Mouse (Mus musculus): ENCODE results near the gene Klhl11.

The Klhl11 gene

DNA sequence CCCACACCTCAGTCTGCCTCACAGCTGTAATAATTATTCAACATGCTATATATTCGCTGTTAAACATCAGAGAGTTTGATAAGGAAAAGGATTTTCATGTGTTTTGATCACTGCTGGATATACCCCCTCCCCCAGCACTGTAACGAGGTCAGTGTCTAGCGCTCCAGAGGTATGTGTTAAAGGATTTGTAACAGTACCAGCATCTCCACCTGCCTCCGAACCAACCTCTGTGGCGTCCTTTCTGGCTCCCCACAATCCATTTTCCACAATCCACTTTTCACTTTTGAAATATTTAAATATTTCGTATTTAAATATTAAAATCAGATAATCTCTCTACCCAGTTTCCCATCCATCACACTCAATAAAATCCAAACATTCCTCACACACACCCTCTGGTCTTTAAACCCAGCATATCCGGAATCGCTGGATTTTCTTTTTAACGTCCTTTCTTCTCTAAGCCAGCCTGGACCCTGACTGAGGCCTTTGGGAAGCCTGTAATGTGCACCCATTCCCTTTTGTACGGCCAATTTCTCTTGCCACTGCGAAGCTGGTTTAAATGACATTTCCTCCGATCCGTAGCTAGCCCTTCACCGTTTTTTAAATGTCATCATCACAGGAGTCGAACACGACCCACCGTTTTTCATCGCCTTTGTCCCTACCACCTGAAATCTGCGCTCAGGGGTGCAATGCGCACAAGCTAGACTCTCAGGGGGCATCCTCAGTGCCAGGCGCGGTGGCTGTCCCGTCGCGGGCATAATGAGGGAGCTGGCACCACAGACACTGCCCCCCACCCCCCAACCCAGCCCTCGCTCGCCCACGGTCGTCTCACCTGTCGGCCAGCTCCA lies 967 bp downstream of the Klhl11 start:
- no peak for DNase-seq (ENCODE audit: low spot score in 2 of 2)

DNA sequence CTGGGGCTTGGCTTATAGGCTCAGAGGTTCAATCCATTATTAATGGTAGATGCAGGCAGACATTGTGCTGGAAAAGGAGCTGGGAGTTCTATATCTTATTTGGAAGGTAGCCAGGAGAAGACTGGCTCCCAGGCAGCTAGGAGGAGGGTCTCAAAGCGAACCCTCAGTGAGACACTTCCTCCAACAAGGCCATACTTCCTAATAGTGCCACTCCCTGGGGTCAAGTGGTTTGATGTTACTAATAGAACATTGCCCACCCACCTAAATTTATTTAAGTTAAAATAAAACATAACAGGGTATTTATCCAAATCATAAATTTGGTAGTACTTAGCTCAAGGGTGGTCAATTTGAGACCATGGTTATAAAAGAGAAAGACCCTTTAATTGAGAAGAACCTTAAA lies 6.7 kb downstream of the Klhl11 start:
- DNase-seq (ENCODE audit: low spot score in 2 of 2), result no peak

DNA sequence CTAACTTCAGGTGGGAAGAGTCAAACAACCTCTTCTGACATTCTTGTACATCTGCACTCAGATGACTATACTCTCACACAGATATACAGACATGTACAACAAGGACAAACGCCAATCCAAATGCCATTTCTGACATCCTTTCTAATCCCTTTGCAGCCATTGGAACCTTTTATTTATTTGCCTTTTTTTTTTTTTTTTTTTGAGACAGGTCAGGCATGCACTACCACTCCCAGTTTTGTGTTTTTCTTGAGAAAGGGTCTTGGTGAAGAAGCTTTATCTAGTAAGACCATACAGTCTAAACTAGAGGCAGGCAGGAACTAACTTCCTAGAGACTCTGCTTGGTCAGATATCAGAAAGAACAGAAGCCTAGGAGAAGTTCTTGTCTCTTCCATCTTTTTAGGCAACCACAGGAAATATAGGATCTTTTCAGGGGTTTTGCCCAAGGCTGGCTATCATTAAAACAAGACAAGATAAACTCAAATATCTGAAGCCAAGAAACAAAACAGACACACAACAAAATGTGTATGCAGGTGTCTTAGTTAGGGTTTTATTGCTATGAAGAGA lies 7.2 kb downstream of the Klhl11 start:
- no peak for DNase-seq (ENCODE audit: low spot score in 2 of 2)

DNA sequence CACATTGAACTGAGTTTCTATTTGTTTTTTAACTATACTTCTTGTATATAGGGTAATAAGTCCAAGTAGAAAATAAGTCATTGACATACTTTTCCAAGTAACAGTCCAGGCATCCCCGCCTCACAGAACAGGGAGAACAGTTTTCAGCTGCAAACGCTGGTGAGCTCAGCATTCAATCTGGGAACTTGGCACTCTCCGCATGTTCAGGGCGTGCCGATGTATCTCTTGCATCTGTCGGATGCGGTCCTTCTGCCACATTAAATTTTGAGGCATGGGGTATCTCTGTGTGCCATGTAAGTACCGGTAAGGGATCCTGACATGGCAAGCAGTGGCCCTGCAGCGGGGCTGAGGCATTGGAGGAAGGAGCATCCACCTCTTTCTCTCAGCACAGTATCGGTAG lies 9.8 kb downstream of the Klhl11 start:
- no peak for DNase-seq (ENCODE audit: low spot score in 2 of 2)

DNA sequence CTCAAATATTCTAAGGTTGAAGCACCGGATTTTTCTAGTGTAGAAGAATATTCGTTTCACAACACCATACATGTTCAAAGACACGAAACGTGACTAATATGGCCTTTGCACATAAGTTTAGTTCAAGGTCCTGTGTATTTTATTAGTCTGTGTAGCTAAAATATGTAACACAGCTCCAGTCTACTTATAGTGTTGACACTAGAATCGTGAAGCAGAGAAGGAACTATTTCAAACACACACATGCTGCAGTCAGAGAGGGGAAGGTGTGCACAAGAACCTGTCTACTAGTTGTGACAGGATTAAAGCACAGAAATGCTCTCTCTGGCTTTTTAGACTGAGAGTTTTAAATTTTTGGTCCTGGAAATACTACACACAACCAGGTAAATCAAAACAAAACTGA lies 14.8 kb downstream of the Klhl11 start:
- DNase-seq (ENCODE audit: low spot score in 2 of 2), result no peak

DNA sequence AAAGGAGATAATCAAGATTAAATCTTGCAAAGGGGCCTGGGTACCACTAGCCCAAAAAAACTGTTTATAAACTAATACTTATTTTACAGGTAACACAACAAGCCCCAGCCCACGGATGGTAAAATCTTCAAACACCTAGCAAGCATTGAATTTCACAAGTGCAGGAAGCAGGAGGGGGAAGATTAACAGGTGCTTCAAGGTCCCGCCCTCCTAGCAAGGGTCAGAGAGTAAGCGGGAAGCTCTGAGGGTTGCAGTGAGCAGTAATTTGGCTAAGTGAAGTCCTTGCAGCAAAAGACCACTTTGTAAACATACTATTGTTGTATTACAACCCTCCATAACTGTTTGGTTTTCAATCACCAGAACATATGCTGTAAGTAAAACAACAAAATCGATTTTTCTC lies 15.3 kb downstream of the Klhl11 start:
- no peak for DNase-seq (ENCODE audit: low spot score in 2 of 2)

DNA sequence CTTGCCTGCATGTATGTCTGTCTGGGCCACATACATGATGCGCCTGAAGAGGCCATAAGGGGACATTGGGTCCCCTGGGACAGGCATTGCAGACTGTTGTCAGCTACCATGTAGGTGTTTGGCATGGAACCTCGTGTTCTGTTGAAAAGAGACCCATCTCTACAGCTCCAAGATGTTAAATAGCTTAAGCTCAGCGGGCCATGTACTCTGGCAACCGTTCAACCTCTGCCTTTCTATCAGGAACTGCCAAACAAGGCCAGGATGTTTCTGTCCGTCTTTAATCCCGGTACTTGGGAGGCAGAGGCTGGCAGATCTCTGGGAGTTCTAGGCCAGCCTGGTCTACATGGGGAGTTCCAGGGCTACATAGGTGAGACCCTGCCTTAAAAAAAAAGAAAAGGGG lies 29.9 kb downstream of the Klhl11 start:
- no peak for DNase-seq (ENCODE audit: low spot score in 2 of 2)

DNA sequence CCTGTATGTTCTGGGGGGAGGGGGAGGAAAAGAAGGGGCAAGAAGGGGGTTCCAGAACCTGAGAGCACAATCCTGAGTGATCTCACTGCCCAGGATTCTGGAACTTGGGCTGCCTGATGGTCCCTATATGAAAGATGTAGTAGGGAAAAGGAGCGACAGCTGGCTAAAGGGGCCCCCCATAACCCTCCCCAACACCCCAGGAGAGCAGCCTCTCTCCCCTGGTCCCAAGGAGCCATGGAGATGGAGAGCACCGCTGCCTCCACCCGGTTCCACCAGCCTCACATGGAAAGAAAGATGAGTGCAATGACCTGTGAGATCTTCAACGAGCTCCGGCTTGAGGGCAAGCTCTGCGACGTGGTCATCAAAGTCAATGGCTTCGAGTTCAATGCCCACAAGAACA lies 30.7 kb downstream of the Klhl11 start, which contains the start of the genes Nt5c3b and Klhl10:
Gene Nt5c3b (minus strand): TSS at position 12 of the 400 bp plus-strand sequence.
Gene Klhl10 (plus strand): TSS at position 121 of the 400 bp plus-strand sequence.
- DNase-seq (ENCODE audit: low spot score in 2 of 2), result no peak

DNA sequence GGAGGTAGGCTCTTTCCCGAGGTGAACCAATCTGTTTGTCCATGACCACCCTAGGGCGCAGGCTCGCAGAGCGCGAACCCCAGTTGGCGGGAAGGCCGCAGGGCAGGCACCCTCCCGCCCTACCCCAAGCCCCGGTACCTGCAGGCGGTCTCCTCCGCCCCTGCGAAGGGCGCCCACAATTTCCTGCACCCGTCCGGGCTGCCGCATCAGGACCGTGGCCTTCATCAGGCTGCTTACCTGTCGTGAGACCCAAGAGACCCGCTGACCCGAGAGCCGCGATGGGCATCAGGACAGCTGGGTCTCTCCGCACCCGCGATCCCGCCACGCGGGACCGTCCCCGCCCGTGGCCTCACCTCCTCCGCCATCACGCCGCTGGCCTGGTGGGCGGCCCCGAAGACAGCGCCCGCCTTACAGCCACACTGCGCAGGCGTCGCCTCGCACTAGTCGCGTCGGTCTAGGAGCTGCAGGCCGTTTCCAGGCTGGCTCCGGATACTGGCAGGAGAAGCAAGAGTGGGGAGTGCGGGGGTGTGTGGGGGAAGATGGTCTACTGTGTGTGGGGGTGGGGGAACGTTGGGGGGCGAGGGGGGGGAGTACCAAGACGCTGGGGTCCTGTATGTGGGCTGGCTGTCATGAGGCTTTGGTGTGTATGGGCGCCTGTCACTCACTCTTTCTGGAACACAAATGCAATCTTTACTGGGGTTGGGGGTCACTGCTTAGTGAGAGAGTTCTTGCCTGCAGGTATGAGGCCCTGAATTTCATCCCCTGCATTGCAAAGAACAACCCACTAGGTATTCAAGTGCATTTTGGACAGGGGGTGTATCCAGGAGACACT lies 31.6 kb downstream of the Klhl11 start:
- peak; percentile 75 to 78 for DNase-seq (ENCODE audit: low spot score in 2 of 2)

DNA sequence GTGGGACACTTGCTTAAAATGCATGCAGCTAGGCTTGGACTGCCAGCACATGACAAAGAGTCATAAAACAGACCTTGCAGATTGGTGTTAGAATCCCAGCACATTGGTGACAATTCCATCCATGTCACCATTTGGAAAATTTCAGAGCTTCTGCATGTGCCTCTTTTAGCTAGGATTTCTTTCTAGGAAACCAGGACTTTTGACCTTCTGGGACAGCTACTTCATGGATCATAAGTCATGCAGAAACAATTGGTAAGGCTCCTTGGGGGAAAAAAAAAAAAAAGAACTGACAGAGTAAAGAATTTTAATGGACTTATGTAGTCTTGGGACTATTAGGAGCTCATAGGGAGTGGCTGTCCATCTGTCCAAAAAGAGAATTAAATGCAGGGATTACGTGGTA lies 34.6 kb downstream of the Klhl11 start:
- DNase-seq (ENCODE audit: low spot score in 2 of 2), result no peak

DNA sequence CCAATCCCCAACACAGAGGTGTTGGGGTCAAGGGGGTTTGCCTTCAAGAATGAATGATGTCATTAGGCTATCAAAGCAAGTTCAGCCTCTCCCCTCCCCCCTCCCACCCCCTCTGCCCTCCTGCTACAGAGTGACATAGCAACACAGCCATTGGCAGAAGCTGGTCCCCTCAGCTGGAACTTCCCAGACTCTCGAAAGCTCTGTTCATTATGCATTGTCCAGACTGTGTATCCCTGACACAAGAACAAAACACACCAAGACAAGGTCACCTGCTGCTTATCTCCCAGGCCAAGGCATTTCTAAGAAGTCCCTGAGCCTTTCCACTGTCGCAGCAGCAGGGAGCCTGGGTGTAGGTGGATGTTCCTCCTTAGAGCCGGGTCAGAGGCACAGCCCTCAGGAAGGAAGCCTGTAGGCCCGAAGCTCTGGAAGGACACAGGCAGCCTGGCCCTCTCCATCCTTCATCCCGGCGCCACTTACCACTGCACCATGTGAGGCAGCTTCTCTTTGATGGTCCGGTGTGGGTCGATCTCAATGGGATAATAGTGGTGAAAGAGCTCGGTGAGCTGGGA lies 36.8 kb downstream of the Klhl11 start:
- no peak for DNase-seq (ENCODE audit: low spot score in 2 of 2)

DNA sequence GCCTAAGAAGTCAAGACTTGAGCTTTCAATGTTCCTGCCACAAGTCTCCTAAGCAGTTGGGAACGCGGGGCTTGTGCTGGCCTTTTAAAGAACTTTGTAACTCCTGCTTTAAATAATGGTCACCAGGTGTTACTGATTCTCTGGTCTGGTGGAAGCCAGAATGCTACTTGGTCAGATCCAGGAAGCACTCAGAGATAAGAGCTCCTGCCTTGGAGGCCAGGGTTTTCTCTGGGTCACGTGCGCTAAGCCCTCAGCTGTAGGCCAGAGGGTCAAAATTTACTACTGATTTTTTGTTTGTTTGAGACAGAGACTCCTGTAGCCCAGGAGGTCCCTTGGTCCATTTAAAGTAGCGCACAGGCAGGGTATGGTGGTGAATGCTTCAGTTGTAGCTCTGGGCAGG lies 40.5 kb downstream of the Klhl11 start:
- DNase-seq (ENCODE audit: low spot score in 2 of 2), result no peak

DNA sequence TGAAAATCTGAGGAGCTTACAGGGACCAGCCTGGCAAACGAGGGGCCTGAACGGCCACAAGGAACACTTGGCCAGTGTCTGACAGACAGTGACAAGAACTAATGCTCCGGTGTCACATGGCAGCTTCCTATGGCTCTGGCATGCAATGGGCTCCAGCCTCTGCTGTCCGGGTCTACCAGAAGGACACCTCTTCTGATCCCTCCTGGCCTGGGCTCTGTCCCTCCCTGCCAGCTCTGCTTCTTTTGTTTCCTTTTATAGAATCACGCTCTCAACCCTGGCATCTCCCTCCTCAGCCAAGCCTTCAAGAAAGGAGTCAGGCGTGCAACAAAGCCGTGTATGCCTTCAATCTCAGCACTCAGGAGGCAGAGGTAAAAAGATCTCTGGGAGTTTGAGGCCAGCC lies 42.5 kb downstream of the Klhl11 start:
- no peak for DNase-seq (ENCODE audit: low spot score in 2 of 2)

DNA sequence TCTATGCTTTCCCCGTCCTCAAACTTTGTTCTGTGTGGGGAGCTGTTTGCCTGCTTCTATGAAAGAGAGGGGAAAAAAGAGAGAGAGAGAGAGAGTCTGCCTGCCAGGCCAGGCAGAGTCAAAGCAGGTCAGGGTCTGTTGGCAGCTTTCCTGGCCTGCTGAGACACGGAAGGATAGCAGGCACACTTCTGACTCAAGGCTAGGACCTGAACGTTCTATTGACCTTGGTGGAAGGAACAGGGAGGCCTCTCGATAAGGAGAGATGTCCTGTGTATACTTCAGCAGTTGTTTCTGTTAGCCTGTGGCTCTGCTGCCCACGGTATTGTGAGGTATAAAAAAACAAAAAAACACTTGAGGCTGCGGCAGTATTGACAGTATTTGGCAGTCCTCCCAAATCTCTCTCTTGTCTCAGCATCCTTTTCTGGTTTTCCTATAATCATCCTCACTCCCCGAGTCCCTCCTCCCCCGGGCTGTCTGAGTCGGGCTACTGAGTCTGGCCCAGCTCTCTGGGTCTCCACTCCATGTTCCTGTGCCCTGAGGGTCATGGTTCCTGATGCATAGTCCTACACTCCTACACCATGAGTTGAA lies 43.8 kb downstream of the Klhl11 start:
- DNase-seq (ENCODE audit: low spot score in 2 of 2), result no peak

DNA sequence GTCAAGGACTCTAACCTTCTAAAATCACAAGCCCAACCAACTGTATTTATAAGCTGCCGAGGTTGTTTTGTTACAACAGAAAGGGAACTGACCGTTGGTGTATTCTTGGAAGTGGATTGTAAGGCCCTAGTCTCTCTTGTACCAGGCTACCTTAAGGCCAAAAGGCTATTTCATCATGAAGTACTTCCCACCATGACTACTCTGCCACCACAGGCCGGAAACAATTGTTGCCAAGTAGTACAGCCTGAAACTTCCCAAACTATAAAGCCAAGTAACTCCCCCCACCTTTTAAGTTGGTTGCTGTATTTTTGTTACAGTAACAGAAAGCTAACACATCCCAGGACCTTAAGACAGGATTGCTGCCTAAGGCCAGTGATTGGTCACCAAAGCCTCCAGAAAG lies 45.7 kb downstream of the Klhl11 start:
- no peak for DNase-seq (ENCODE audit: low spot score in 2 of 2)

DNA sequence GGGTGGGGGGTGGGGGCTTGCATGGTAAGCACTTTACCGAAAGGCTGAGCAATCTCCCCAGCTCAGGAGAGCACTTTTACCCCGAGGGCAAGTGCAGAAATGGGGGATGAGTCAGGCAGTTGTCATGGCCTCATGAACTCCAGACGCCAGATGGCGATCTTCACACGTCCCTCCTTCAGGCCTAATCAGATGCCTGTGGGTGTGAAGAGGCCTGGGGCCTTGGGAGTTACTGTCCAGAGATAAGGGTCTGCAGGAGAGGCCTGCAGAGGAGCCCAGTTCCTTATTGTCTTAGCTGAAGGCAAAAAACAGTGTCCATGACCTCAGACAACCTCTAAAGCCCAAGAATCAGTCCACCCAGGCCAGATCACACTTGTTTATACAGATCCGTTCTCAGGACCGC lies 46.7 kb downstream of the Klhl11 start:
- peak in 1 of 2 experiments; percentile 48 for DNase-seq (ENCODE audit: low spot score in 2 of 2)

DNA sequence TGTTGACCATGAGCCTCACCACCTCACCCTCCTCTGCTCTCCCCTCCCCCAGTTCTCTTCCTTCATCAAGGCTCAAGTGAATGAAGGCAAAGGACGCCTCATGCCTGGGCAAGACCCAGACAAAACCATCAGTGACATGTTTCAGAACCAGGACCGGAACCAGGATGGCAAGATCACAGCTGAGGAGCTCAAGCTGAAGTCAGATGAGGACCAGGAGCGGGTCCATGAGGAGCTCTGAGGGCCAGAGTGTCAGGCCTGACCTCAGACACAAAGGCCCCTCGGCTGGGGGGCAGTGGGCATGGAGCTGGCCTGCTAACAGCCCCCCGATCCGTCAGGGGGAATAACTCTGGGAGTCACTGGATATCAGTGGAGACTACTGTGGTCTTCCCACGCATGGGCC lies 48.7 kb downstream of the Klhl11 start:
- DNase-seq (ENCODE audit: low spot score in 2 of 2), result no peak

DNA sequence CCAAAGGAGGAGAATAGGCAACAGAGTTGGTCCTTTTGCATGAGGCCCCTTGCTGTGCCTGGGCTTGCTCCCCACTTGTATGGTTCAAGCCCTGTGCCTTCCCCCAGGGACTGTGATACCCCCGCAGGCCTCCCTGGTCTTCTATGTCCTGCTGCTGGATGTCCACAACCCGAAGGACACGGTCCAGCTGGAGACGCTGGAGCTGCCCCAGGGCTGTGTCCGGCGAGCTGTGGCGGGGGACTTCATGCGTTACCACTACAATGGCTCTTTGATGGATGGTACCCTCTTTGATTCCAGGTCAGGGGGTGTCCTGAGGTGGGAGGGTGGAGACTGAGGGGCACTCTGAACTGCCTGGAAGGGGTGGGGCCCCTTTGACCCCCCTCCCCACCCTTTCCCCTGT lies 51.0 kb downstream of the Klhl11 start:
- DNase-seq (ENCODE audit: low spot score in 2 of 2), result no peak

DNA sequence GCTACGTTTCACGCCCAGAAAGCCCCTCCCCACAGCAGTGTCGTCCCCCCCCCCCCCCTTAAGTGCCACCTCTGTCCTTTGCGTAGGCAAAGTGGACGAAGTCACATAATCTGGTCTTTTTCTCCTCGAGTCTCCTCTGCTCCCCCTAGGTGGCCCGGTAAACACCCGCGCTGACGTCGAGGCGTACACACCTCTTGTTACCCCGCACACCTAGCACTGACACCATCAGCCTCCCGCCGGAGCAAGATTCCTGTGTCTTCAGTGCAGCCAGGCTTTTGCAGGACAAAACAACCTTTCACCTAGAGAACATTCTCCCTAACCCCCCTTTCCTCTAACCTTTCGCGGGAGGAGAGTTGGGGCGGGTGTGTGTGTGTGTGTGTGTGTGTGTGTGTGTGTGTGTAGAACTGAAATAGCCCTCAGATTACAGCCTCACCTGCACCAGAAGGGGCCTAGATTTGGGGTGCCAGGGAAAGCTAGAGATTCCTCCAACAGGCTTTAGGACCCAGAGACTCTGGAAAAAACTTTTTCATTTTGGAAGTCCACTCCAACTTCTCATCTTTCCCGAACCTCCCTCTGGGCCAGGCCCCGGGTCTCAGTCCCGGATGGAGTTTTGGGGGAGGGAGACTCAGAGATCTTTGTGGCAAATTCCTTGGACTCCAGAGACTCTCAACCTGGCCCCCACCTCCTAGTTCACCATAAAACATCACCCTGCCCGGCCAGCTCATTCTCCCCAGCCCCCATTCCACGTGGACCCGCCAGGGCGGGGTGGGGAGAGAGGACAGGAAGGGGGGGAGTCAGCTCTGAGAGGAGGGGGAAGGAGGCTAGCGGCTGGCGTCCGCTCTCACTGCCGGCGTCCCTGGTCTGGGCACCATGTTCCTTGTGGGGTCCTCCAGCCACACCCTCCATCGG lies 57.4 kb downstream of the Klhl11 start, which contains the start of gene Fkbp10:
Gene Fkbp10 (plus strand): TSS at position 784 of the 909 bp plus-strand sequence.
- no peak for DNase-seq (ENCODE audit: low spot score in 2 of 2)
